Comparison of ENCODE assay signal across 13 mouse cellular contexts in genomic region chr10:22301641-22302040, GRCm38 (mm10). TPM values are rescaled to one million over a fixed set of nuclear protein-coding genes. Genes with fewer than 3 reads are reported as not detected.
DNase-seq lines count a peak whose midpoint lies in the region; ATAC-seq and TF ChIP-seq lines count a peak whose summit lies in the region.
"Had no signal": no experiment of that assay in that cellular context is flagged by ENCODE, and none has a peak within 500 bp of the region (broad histone marks: within the 10 kb centered on the region; RNA-seq: fewer than 3 reads in every experiment).

No protein-coding gene starts in this region.

- peaks cover 10% of the 10 kb centered on the region for H3K36me3 ChIP-seq in megakaryocyte, embryonic 14.5 days (replicated peaks; ENCODE audit: low read length)
- no peaks in the 10 kb centered on the region for H3K36me3 ChIP-seq in kidney, embryonic 15.5 days

- no peak for TF ChIP-seq CTCF in gastrocnemius, adult 2 months (IDR thresholded peaks at IDR 0.05)
- no peak for TF ChIP-seq CTCF in bone marrow macrophage, adult 2 months (IDR thresholded peaks at IDR 0.05; ENCODE audit: low read depth, low read length)

- intact Hi-C loops in gastrocnemius, adult 2 months (cut with DNase I), result no loop called here
- intact Hi-C loops in gastrocnemius, postnatal 14 days (cut with DNase I; ENCODE audit: low total_unique reads), result no loop called here

- H3K4me2 ChIP-seq in kidney, embryonic 15.5 days, result no peak overlapping the region

- no peak for DNase-seq in gastrocnemius, adult 2 months
- no peak for DNase-seq in gastrocnemius, postnatal 14 days
- DNase-seq in B cell, adult 2 months, result peak; percentile 29 to 40
- DNase-seq in layer of hippocampus, postnatal 10 days (ENCODE audit: low spot score in 2 of 2), result no peak
- DNase-seq in cerebellum, postnatal 4 days (ENCODE audit: low spot score in 2 of 2), result no peak
- DNase-seq: adrenal gland, adult 2 months; heart, adult 11 months; heart, postnatal 14 days; kidney, postnatal 25 days had no signal

- peaks cover 56% of the 10 kb centered on the region for H3K4me1 ChIP-seq in bone marrow macrophage, adult 2 months (ENCODE audit: control insufficient read depth, insufficient read depth, low read length)
- H3K4me1 ChIP-seq in megakaryocyte, embryonic 14.5 days, result peaks cover 76% of the 10 kb centered on the region
- 0 out of 2 replicates have a peak, but pooled peaks cover 3% of the 10 kb centered on the region for H3K4me1 ChIP-seq in kidney, embryonic 15.5 days

- no peaks in the 10 kb centered on the region for H3K9me3 ChIP-seq in megakaryocyte, embryonic 14.5 days
- H3K9me3 ChIP-seq in kidney, embryonic 15.5 days (replicated peaks), result no peaks in the 10 kb centered on the region

- no peak for TF ChIP-seq POLR2A in bone marrow macrophage, adult 2 months (IDR thresholded peaks at IDR 0.05; ENCODE audit: borderline replicate concordance, low read depth, low read length)

- no peak overlapping the region for H3K9ac ChIP-seq in kidney, embryonic 15.5 days

- no peaks in the 10 kb centered on the region for H3K27me3 ChIP-seq in megakaryocyte, embryonic 14.5 days (replicated peaks)
- H3K27me3 ChIP-seq in kidney, embryonic 15.5 days, result no peaks in the 10 kb centered on the region

- H3K27ac ChIP-seq in gastrocnemius, adult 2 months, result peak overlapping the region; percentile 92
- H3K27ac ChIP-seq in bone marrow macrophage, adult 2 months (ENCODE audit: insufficient read depth, low read depth, low read length), result peak overlapping the region; percentile 91
- no peak overlapping the region for H3K27ac ChIP-seq in kidney, embryonic 15.5 days

- 47% methylated on average over 1 of the region's 1 CpGs for WGBS in kidney, embryonic 15.5 days

- H3K4me3 ChIP-seq in gastrocnemius, adult 2 months, result peak overlapping the region; percentile 72
- peak overlapping the region; percentile 67 for H3K4me3 ChIP-seq in bone marrow macrophage, adult 2 months (ENCODE audit: insufficient read depth, low read length)
- peak overlapping the region; percentile 82 for H3K4me3 ChIP-seq in megakaryocyte, embryonic 14.5 days (replicated peaks)
- no peak overlapping the region for H3K4me3 ChIP-seq in kidney, embryonic 15.5 days (replicated peaks)

- no peak for ATAC-seq in kidney, embryonic 15.5 days (replicated peaks; ENCODE audit: low FRiP score)

RNA-seq across cellular contexts. Expression of gene Raet1d, which starts 58.7 kb away (rescaled TPM):
- not detected for total RNA-seq in gastrocnemius, adult 2 months (2021)
- total RNA-seq in gastrocnemius, postnatal 14 days (2021), result not detected
- 4.6 TPM in 2 replicates for polyA plus RNA-seq in bone marrow macrophage, adult 2 months (2012; ENCODE audit: insufficient read depth, insufficient read length, missing spikeins)
- polyA plus RNA-seq in megakaryocyte, embryonic 14.5 days (2012; ENCODE audit: insufficient read depth, low replicate concordance), result not detected in 2 replicates
- 13.7 and 15.2 TPM in 2 replicates for polyA plus RNA-seq in kidney, embryonic 15.5 days (2015; fragmentation: Nextera tagmentation; extraction: Ambion mirVana)
- not detected for total RNA-seq in layer of hippocampus, postnatal 10 days (2021)
- total RNA-seq: left cerebral cortex, adult 18-20 months had no signal
- polyA plus RNA-seq: adrenal gland, adult 2 months had no signal

Comparison
In these comparisons a context has a peak if more than half of its experiments do, and no peak if none do; other contexts are left out.
1. DNase-seq: peak in B cell, adult 2 months (2 of 2); none in gastrocnemius, adult 2 months (single experiment), gastrocnemius, postnatal 14 days (single experiment), layer of hippocampus, postnatal 10 days (0 of 2) and cerebellum, postnatal 4 days (0 of 2).